Mouse (Mus musculus): ENCODE data around the gene Ccl11. TPM values are rescaled to one million over a fixed set of nuclear protein-coding genes. Genes with fewer than 3 reads are reported as not detected.

Gene Ccl11
- polyA plus RNA-seq, 1 experiment from 2014 or later, result 0.19 TPM

DNA sequence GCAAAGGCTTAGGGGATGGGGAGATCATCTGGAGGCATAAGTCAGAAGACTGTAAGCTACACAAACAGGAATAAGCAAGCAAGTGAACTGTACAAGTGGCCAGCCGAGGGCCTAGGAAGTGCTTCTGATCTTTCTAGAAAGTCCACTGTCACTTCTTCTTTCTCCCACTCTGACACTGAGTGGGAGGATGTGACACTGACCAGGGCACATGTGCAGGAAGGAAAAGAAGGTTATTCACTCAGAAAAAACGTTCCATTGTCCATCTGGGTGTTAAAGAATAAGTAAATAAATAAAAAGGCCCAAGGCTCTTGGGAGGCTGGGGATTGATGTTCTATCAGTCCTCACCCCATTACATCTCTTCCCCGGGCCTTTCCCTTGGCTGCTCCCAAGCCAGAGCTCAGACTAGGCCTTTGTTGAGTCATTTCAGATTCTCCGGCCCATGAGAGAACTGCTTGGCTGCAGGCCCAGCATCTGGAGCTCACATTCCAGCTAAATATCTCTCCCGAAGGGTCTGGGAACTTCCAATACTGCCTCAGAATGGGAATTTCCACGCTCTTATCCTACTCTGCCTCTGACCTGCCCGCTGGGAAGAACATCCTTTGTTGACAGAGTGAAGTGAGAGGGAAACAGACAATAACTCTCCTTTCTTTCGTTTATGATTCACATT is 24.8 kb upstream of the Ccl11 start:
- no peaks in the 10 kb centered on the region for H3K9me3 ChIP-seq (replicated peaks)
- WGBS, result 31% methylated on average over 8 of the region's 8 CpGs
- no peak for ATAC-seq (ENCODE audit: low FRiP score)
- H3K36me3 ChIP-seq, result no peaks in the 10 kb centered on the region
- no peak overlapping the region for H3K4me2 ChIP-seq (replicated peaks)
- no peak overlapping the region for H3K4me3 ChIP-seq
- no peaks in the 10 kb centered on the region for H3K27me3 ChIP-seq
- H3K27ac ChIP-seq, result peak overlapping the region; percentile 48
- H3K9ac ChIP-seq, result no peak overlapping the region
- peaks cover 6% of the 10 kb centered on the region; the same call in 1 of the 2 replicates for H3K4me1 ChIP-seq

DNA sequence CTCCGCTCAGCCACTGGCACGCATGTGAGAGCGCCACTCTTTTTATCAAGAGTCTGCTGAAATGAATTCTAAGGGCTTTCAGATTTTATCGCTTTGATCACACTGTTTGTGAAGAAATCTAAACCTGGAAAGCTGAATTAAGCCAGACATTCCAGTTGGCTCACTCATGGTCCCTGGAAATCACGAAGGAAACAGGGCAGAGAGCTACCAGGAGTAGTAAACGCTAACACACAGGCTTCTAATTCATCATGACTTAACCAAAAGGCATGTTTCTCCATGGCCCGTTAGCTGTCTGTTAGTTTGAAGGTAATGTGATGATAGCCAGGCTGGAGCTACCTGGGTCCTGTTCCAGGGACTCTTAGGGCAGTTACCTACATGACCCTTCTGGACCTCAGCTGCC is 23.2 kb upstream of the Ccl11 start:
- no peak for ATAC-seq (ENCODE audit: low FRiP score)
- H3K36me3 ChIP-seq, result no peaks in the 10 kb centered on the region
- H3K4me2 ChIP-seq (replicated peaks), result no peak overlapping the region
- no peaks in the 10 kb centered on the region for H3K27me3 ChIP-seq
- no peak overlapping the region for H3K27ac ChIP-seq
- H3K9me3 ChIP-seq (replicated peaks), result no peaks in the 10 kb centered on the region
- H3K9ac ChIP-seq, result no peak overlapping the region
- 94% methylated on average over 7 of the region's 7 CpGs for WGBS
- no peak overlapping the region for H3K4me3 ChIP-seq
- peaks cover 6% of the 10 kb centered on the region; the same call in 1 of the 2 replicates for H3K4me1 ChIP-seq

DNA sequence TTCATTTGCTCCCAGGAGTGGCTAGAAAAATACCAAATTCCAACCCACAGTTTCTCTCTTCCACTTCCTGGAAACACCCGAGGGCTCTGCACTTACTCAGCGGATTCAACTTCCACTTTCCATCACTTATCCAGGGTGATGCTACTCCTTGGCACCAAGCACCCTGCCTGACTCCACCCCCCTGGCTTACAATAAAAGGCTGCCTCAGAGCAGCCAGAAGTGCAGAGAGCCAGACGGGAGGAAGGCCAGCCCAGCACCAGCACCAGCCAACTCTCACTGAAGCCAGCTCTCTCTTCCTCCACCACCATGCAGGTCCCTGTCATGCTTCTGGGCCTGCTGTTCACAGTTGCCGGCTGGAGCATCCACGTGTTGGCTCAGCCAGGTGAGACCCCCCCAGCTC is 22.3 kb upstream of the Ccl11 start, which contains the start of gene Ccl2:
Gene Ccl2, plus strand, starts transcription at position 216 of the 400 bp plus-strand sequence.
- Histone ChIP-seq H3K27me3 (no peaks in the 10 kb centered on the region), H3K36me3 (no peaks in the 10 kb centered on the region), H3K4me2 (replicated peaks) (no peak within 1 kb of the TSS), H3K4me1 (peaks cover 6% of the 10 kb centered on the region; the same call in 1 of the 2 replicates), H3K9me3 (replicated peaks) (no peaks in the 10 kb centered on the region), H3K4me3 (no peak within 1 kb of the TSS), H3K9ac (no peak within 1 kb of the TSS), H3K27ac (no peak within 1 kb of the TSS)
- ATAC-seq (ENCODE audit: low FRiP score), result no peak
- 46% methylated on average over 5 of the region's 5 CpGs for WGBS

DNA sequence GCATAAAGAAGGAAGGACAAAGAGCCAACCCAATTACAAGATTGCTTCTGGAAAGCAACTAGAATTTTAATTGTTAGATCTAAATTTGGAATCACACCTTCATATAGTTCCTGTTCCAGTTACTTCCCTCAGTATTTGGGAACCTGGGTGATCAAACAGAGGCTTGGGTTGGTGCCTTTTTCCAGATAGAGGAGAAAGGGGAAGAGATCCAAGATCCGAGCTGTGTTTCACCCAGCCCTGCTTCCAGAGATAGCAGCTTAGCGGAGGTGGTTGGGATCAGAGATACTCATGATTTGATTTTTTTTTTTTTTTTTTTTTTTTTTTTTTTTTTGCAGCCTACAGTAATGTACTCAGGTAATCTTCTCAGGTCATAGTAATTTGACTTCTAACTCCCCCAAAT is 21.8 kb upstream of the Ccl11 start:
- Histone ChIP-seq H3K4me2 (replicated peaks) (no peak overlapping the region), H3K27me3 (no peaks in the 10 kb centered on the region), H3K27ac (no peak overlapping the region), H3K9me3 (replicated peaks) (no peaks in the 10 kb centered on the region), H3K4me3 (no peak overlapping the region), H3K9ac (no peak overlapping the region), H3K4me1 (peaks cover 6% of the 10 kb centered on the region; the same call in 1 of the 2 replicates), H3K36me3 (no peaks in the 10 kb centered on the region)
- WGBS, result 88% methylated on average over 2 of the region's 2 CpGs
- no peak for ATAC-seq (ENCODE audit: low FRiP score)

DNA sequence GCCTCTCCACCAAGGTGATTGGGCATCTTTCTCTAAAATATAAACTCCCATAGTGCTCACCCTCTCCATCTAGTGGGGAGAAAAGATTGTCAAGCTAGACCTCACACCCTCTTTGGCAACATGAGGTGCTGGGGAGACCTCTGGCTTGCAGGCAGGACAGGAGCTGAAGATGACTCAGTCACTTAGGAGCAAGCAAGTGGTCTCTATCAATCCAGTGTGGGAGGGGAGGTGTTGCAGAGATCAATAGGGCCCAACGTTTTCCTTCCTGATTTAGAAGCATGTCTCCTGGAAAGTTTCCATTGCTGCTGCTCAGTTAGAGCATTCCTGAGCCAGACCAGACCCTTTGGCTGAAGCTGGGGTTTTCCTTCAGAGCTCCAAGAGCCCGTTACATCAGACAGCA is 19.1 kb upstream of the Ccl11 start, which contains the start of gene Gm17268:
Gene Gm17268, minus strand, starts transcription at position 28 of the 400 bp plus-strand sequence.
- Histone ChIP-seq H3K9me3 (replicated peaks) (no peaks in the 10 kb centered on the region), H3K27ac (no peak within 1 kb of the TSS), H3K4me3 (no peak within 1 kb of the TSS), H3K27me3 (no peaks in the 10 kb centered on the region), H3K36me3 (no peaks in the 10 kb centered on the region), H3K4me2 (replicated peaks) (no peak within 1 kb of the TSS), H3K4me1 (no peaks in the 10 kb centered on the region), H3K9ac (no peak within 1 kb of the TSS)
- WGBS, result 59% methylated on average over 2 of the region's 2 CpGs
- no peak for ATAC-seq (ENCODE audit: low FRiP score)

DNA sequence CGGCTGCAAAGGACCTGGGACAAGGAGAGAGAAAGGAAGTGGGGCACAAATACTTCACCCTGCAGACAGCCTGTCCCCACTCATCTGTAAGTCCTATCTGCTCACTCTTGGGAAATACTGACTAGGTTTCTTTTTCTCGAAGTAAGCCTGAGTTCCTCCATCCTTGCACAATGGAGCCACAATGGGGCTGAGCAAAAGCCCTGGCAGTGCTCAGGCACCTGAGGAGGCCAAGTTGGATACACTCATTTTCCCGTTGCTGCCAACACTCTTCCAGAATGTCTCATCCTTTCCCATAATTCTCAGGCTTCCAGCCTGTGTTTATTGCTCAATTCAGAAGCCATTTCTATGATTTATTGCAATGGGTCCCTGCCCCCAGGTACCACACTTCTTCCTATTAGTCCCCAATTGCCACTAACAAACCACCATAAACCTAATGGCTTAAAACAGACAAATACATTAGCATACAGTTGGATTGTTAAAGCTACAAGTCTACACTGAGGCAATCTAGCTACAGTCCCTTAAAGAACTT is 18.4 kb upstream of the Ccl11 start:
- no peak overlapping the region for H3K4me2 ChIP-seq (replicated peaks)
- H3K9me3 ChIP-seq (replicated peaks), result no peaks in the 10 kb centered on the region
- H3K36me3 ChIP-seq, result no peaks in the 10 kb centered on the region
- no peaks in the 10 kb centered on the region for H3K27me3 ChIP-seq
- H3K9ac ChIP-seq, result no peak overlapping the region
- no peak overlapping the region for H3K27ac ChIP-seq
- no peak for ATAC-seq (ENCODE audit: low FRiP score)
- 69% methylated on average over 3 of the region's 3 CpGs for WGBS
- H3K4me3 ChIP-seq, result no peak overlapping the region
- no peaks in the 10 kb centered on the region for H3K4me1 ChIP-seq

DNA sequence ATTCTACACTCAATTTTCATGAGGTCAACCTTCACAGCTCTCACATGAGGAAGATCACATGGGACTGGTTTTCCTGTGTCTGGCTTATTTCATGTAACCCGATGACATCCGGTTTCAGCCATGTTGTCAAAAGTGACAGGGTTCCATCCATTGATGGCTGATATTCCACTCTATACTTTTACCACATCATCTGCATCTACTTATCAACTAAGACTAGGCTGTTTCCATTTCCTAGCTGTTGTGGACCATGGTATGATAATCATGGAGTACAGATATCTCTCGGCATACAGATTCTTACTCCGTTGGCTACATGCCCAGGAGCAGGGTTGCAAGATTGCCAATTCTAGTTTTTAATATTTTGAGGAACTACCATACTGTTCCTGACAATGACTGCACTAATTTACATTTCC is 15.9 kb upstream of the Ccl11 start:
- Histone ChIP-seq H3K4me3 (no peak overlapping the region), H3K27me3 (no peaks in the 10 kb centered on the region), H3K4me1 (no peaks in the 10 kb centered on the region), H3K9me3 (replicated peaks) (no peaks in the 10 kb centered on the region), H3K4me2 (replicated peaks) (no peak overlapping the region), H3K27ac (no peak overlapping the region), H3K36me3 (no peaks in the 10 kb centered on the region), H3K9ac (no peak overlapping the region)
- 87% methylated on average over 4 of the region's 4 CpGs for WGBS
- ATAC-seq (ENCODE audit: low FRiP score), result no peak

DNA sequence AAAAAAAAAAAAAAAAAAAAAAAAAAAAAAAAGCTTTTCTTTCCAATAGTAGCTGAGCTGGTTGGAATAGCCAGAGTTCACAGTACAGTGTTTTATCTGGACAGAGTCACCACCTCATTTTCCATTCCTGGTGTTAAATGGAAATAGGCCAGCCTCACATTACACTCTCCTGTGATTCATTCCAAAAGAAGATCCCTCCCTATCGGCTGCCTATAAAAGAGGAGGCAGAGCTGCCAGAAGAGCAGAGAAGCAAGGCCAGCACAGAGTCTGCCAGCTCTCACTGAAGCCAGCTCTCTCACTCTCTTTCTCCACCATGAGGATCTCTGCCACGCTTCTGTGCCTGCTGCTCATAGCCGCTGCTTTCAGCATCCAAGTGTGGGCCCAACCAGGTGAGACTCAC is 12.2 kb upstream of the Ccl11 start, which contains the start of gene Ccl7:
Gene Ccl7, plus strand, starts transcription at position 242 of the 400 bp plus-strand sequence.
- no peaks in the 10 kb centered on the region for H3K4me1 ChIP-seq
- no peak for ATAC-seq (ENCODE audit: low FRiP score)
- H3K36me3 ChIP-seq, result no peaks in the 10 kb centered on the region
- no peak within 1 kb of the TSS for H3K9ac ChIP-seq
- no peaks in the 10 kb centered on the region for H3K9me3 ChIP-seq (replicated peaks)
- H3K27me3 ChIP-seq, result no peaks in the 10 kb centered on the region
- WGBS, result 75% methylated on average over 3 of the region's 3 CpGs
- no peak within 1 kb of the TSS for H3K27ac ChIP-seq
- no peak within 1 kb of the TSS for H3K4me3 ChIP-seq
- H3K4me2 ChIP-seq (replicated peaks), result no peak within 1 kb of the TSS

DNA sequence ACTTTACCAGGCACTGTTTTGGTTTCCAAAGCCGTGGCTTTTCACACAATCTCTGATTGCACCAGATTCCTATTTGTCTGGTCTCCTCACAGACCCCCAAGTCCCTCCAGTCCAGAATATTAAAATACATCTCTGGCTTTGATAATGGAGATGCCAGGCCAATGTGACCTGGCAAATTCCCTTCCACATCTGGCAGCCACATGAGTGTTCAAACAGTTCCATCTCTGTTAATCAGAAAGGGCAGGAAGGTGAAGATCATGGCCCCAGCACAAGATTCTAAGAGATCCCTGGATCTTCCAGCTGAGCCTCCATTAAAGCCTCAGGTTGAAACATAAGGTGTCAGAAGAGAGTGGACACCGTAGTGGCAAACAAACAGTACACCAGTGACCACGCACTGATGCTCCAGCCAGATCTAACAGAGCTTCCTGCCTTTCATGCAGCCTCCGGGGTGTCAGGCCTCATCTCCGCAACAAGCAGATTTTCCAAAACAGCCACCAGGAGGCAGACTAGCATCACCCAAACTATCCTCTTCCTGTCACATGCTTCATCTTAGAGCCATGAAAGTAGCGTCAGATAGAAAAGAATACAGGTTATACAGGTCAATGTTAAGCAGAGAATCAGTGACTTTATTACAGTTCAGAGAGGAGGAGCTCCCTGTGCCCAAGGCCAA is 9.7 kb upstream of the Ccl11 start:
- WGBS, result 47% methylated on average over 6 of the region's 6 CpGs

DNA sequence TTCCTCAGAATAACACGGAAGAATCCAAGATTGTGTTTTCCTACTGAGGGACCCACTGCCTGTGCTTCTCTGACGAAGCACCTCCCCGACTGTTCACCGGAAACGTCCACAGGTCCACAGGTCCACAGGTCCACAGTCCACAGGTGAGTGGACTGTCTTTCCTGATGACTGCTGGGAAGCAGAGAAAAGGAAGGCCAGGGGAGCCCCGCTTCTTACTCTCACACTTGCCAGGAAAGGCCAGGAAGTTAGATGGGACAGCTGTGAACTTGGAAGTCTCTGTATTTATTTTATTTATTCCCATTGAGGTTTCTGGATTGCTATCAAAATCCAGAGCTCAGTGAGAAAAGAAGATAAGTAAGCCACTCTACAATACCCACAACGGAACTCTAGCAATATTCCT is 3.8 kb upstream of the Ccl11 start:
- ATAC-seq (ENCODE audit: low FRiP score), result no peak
- no peak overlapping the region for H3K4me2 ChIP-seq (replicated peaks)
- no peaks in the 10 kb centered on the region for H3K36me3 ChIP-seq
- H3K9ac ChIP-seq, result no peak overlapping the region
- no peaks in the 10 kb centered on the region for H3K4me1 ChIP-seq
- no peak overlapping the region for H3K27ac ChIP-seq
- H3K27me3 ChIP-seq, result no peaks in the 10 kb centered on the region
- no peaks in the 10 kb centered on the region for H3K9me3 ChIP-seq (replicated peaks)
- H3K4me3 ChIP-seq, result no peak overlapping the region
- WGBS, result 86% methylated on average over 7 of the region's 7 CpGs

More for the DNA sequence above, 9.7 kb upstream of the Ccl11 start:
- H3K9ac ChIP-seq, result no peak overlapping the region
- H3K4me2 ChIP-seq (replicated peaks), result no peak overlapping the region
- no peaks in the 10 kb centered on the region for H3K36me3 ChIP-seq
- no peak for ATAC-seq (ENCODE audit: low FRiP score)
- H3K9me3 ChIP-seq (replicated peaks), result no peaks in the 10 kb centered on the region
- no peaks in the 10 kb centered on the region for H3K4me1 ChIP-seq
- no peak overlapping the region for H3K4me3 ChIP-seq
- H3K27ac ChIP-seq, result no peak overlapping the region
- no peaks in the 10 kb centered on the region for H3K27me3 ChIP-seq

DNA sequence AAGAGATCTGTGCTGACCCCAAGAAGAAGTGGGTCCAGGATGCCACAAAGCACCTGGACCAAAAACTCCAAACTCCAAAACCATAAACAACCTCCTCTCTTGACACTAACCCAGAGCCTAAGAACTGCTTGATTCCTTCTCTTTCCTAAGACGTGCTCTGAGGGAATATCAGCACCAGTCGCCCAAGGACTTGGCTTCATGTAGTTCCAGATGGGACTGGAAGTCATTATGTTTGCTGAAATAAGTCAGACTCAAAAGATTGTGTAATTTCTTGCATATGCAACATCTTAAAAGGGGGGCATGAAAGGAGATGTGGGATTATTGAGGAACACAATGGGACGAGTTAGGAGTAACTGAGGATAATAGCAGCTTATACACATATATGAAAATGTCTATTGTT is 4.6 kb downstream of the Ccl11 start:
- H3K36me3 ChIP-seq, result no peaks in the 10 kb centered on the region
- H3K4me3 ChIP-seq, result no peak overlapping the region
- no peaks in the 10 kb centered on the region for H3K4me1 ChIP-seq
- no peak overlapping the region for H3K9ac ChIP-seq
- no peak overlapping the region for H3K4me2 ChIP-seq (replicated peaks)
- H3K27ac ChIP-seq, result no peak overlapping the region
- no peak for ATAC-seq (ENCODE audit: low FRiP score)
- no peaks in the 10 kb centered on the region for H3K27me3 ChIP-seq
- no peaks in the 10 kb centered on the region for H3K9me3 ChIP-seq (replicated peaks)
- WGBS, result 72% methylated on average over 3 of the region's 3 CpGs

DNA sequence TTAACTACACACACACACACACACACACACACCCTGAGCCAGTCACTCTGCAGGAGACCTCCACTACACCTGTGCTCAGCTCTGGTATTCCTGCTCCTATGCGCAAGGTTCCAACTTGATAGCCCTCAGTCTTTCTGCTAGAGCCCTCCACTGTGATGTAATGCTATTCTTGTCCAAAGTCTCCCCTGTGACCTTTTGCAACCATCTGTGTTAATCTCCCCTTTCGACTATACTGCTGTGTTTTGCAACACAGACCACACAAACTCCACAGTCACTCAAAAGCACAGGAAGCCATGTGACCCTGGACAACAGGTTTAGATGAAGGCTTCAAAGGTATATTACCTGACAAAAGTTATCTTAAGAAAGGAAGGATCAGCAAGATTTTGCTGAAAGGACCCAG is 5.8 kb downstream of the Ccl11 start:
- Histone ChIP-seq H3K9me3 (replicated peaks) (no peaks in the 10 kb centered on the region), H3K27ac (no peak overlapping the region), H3K9ac (no peak overlapping the region), H3K27me3 (no peaks in the 10 kb centered on the region), H3K4me1 (no peaks in the 10 kb centered on the region), H3K4me3 (no peak overlapping the region), H3K36me3 (no peaks in the 10 kb centered on the region), H3K4me2 (replicated peaks) (no peak overlapping the region)
- ATAC-seq (ENCODE audit: low FRiP score), result no peak
- 88% methylated on average over 2 of the region's 2 CpGs for WGBS

All from hindbrain, embryonic 12.5 days (tissue).